Mouse (Mus musculus) frontal cortex, postnatal 25 days (tissue): ENCODE results near the gene Sept12.

Experiments
- DNase-seq, 2 experiments: peaks; one replicate each; pipeline ENCODE4 v3.0.0; 2022; ENCODE audit warnings: low spot score in 2 of 2

Sept12 gene

DNA sequence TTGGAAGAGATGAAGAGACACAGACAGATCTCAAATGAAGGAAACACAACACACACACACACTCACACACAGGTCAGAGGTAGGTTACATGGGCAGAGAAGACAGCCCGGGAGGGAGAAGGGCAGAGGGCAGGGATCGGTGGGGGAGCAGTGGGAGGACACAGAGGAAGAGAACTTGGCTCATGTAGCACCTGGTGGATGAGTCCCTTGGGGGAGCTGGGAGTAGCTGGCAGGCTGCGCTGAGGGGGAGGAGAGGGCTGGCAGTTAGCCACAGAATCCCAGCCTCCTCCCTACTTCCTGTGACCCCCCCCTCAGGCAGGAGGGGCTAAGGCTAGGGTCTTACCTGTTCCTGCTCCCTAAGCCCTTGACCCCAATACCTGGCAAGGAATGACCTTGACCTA, at the start of gene Sept12:
TSS of gene Sept12 (minus strand) at position 300 of the 400 bp plus-strand sequence.
- DNase-seq: no peak

DNA sequence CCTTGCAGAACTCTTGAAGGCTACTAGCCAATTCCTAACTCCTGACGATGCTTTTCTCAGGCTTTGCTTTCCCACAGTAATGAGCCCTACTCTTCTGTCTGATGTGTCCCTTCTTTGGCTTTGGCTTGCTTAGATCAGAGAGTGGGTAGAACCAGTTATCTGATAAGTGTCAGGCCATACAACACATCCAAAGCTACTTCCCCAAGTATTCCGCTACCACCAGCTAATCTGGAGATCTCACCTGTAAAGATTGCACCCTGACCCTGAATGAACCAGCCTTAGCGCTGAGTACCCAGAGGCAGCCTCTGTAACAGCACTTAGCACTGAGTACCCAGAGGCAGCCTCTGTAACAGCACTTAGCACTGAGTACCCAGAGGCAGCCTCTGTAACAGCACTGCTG, 47.7 kb upstream of the Sept12 start:
- no peak for DNase-seq

GRCm38 (mm10) chr16:5036649-5037234, 39.1 kb upstream of the Sept12 start:
- DNase-seq: no peak

DNA sequence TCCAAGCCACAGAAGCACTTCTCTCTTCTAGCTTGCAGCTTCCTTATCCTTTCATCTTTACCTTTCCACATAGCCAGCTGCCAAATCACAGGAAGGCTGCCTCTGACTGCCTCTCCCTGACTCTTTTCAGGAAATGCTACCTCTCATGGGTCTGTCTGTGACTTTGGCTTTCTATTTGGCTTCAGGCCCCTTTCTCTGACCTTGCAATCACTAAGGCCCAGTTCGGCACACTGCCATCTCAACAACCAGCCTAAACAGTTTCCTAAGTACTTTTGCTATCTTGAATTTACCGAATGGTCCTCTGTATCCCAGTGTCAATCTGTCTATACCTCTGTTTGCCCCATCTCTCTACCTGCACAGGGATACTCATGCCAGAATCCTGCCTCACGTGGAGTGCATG, 37.9 kb upstream of the Sept12 start:
- DNase-seq: no peak

GRCm38 (mm10) chr16:5029847-5030246, 32.2 kb upstream of the Sept12 start:
- DNase-seq: no peak

GRCm38 (mm10) chr16:5024021-5024420, 26.4 kb upstream of the Sept12 start:
- no peak for DNase-seq

- no peak for DNase-seq
These were observed 16.9 kb upstream of the Sept12 start for GRCm38 (mm10) chr16:5014578-5014977.

- peak; percentile 97 to 98 for DNase-seq
These were observed 15.6 kb upstream of the Sept12 start, which contains the start of gene Rogdi for GRCm38 (mm10) chr16:5013054-5013838. TSS of gene Rogdi (minus strand) at chr16:5013553.

DNA sequence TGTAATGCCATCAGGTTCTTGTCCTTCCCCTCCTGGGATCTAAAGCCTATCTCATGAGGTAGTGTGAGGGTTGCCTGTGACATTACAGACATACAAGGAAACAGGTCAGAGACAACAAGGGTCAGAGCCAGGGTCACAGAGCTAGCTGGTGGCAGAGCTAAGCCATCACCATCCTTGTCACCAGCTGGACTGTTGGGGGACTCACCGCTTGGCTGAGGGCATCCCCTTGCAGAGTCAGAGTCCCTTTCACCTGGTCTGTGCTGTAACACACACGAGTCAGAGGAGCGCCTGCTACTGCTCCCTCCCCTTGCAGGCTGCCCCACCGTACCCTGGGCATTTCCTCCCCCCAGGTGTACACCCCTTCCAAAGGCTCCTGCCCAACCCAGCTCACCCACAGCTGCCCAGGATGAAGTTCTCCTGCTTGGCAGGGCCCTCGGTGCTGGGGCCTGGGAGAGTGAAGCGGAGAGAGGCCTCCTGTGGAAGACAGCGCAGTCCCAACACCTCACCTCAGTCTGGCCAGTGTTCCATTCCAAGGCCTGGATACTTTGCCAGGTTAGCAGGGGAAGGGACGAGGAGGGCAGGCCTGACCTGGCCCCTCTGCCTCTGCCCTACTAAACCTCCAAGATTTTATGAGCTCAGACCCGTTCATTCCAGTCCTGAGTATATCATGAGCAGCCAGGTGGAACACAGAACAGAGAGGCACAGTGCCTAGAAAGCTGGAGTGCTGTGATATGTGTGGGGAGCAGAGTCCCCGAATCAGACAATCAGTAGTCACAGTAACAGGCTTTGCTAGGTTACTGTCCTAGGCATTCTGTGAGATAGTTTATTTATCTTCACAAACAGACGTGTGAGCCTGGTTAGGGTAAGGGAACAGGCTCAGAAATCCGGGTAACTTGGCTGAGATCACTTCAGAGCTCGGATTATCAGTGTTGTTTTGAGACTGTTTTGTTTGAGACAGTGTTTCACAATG, 14.7 kb upstream of the Sept12 start:
- no peak for DNase-seq

DNA sequence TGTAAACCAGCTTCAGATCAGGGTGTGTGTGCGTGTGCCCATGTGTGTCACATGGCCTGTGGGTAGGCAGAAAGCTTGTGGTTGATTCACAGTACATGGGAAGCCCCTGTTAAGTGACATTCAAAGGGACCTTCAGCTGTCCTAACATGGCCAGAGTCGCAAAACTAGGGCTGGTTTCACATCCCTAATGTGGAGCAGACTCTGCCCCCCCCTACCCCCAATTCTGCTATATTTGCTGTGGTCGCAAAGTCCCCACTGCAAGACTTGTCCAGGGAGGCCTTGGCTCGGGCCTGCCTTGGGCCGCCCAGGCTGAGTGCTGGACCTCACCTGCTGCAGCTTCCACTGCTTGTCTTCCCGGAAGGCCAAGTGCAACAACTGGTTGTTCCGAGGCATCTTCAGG, 13.6 kb upstream of the Sept12 start:
- no peak for DNase-seq

- DNase-seq: no peak
These were observed 12.8 kb upstream of the Sept12 start for GRCm38 (mm10) chr16:5010371-5010935.

GRCm38 (mm10) chr16:5008076-5008475, 10.4 kb upstream of the Sept12 start:
- DNase-seq: no peak

DNA sequence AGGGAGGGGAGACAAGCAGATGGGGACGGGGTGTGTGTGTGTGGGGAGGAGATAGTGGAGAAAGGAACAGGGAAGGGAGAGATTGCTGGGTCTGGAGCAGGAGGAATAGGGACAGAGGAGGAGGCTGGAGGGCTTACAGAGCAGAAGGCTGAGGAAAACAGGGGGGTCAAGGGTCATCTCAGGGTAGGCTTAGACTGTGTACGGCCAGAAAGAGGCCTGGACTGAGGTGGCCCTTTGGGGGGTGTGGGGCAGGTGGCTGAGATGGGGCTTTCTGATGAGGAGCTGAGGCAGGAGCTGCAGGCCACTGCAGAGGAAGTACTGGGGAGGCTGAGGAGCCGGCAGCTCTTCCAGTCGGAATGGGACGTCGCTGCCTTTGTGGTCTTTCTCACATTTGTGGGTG, 9.8 kb upstream of the Sept12 start:
- no peak for DNase-seq

GRCm38 (mm10) chr16:5007067-5007466, 9.4 kb upstream of the Sept12 start, which contains the start of gene Smim22:
TSS of gene Smim22 (plus strand) at chr16:5007288.
- no peak for DNase-seq

- DNase-seq: no peak
These were observed 3.0 kb upstream of the Sept12 start for GRCm38 (mm10) chr16:5000611-5001010.

GRCm38 (mm10) chr16:4998984-4999383, 1.3 kb upstream of the Sept12 start:
- DNase-seq: no peak

DNA sequence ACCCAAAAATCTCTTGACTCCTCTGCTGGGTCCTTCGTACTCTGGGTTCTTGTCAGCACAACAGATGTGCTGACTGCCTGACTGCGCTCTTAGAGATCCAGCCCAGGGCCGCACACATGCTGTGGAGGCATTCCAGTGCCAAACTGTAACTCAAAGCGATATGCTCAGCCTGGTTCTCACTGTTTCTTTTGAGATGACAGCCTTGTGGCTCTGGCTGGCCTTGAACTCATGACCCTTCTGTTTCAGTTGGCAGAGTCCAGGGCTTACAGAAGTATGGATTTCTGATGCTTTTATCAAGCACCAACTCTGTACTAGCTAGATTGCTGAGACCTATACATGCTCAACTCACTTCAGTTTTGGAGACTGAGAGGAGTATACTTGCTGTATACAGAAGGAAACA, 4.4 kb downstream of the Sept12 start:
- DNase-seq: no peak

GRCm38 (mm10) chr16:4984717-4985116, 12.9 kb downstream of the Sept12 start:
- no peak for DNase-seq

GRCm38 (mm10) chr16:4979755-4980380, 17.8 kb downstream of the Sept12 start:
- no peak for DNase-seq

- peak in 1 of 2 experiments; percentile 29 for DNase-seq
These were observed 19.2 kb downstream of the Sept12 start for GRCm38 (mm10) chr16:4978275-4979051.

- no peak for DNase-seq
These were observed 21.5 kb downstream of the Sept12 start for GRCm38 (mm10) chr16:4976180-4976579.
